Mouse (Mus musculus) E14TG2a.4 (cell line): ENCODE data around the gene Ttc7.

Experiments used
- CTCF ChIP-seq: conservative IDR thresholded peaks from 2 replicates; pipeline ENCODE4 v1.5.1; 2014; ENCODE audit warnings: low read length
- POU5F1 ChIP-seq: IDR thresholded peaks from 2 replicates; pipeline ENCODE4 v1.6.1; 2014; ENCODE audit warnings: low read length, borderline replicate concordance

- TF ChIP-seq CTCF (no peak), POU5F1 (no peak)
These were observed 65.7 kb downstream of the Ttc7 start for GRCm38 (mm10) chr17:87348353-87348752.
